Mouse (Mus musculus) neutrophil, adult 65 days (primary cell): ENCODE data around the gene Hpse2. TPM values are rescaled to one million over a fixed set of nuclear protein-coding genes. Genes with fewer than 3 reads are reported as not detected.

Experiments
- total RNA-seq: library from RNA; stranded (reverse); gene quantifications from 2 replicates; pipeline ENCODE4 v1.2.4, GENCODE M21; 2023

Gene Hpse2
- not detected in 2 replicates for total RNA-seq

DNA sequence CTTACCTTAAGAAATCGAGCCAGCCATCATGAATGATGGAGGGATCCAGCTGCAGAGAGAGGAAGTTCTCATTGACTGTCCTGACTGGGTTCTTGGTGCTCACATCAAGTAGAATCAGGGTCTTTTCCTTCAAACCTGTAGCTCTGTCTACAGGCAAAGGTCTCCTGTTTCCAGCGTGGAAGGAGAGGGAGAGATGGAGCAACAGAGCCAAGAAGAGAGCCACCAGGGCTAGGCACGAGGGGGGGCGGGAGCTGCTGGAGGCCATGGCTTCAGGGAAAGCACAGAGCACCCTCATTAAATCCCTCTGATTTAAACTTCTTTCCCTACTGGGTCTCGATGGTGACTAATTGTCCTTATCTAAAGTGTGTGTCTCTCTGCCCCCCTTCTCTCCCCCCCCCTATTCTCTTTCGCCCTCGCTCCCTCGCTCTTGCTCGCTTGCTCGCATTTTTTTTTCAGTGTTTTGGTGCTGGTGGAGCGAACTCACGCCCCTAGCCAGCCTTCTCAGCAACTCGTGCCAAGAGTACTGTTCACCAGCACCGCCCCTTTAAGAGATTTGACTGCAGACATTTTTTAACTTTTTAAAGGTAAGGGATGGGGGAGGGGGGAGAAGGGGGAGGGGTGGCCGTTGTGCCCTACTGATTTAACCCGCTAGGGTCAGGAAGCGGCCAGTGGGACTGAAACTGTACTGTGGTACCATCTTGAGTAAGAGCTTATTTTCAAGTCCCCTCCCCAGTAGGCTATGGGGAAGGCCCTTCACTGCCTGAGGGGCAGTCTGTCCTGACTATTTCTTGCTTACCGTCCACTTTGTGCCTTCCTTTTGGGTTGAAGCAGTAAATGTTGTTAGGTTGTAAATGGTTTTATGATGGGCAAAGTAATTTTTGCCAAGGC, at the start of gene Hpse2:
Gene Hpse2, minus strand, starts transcription at position 339 of the 888 bp plus-strand sequence.

DNA sequence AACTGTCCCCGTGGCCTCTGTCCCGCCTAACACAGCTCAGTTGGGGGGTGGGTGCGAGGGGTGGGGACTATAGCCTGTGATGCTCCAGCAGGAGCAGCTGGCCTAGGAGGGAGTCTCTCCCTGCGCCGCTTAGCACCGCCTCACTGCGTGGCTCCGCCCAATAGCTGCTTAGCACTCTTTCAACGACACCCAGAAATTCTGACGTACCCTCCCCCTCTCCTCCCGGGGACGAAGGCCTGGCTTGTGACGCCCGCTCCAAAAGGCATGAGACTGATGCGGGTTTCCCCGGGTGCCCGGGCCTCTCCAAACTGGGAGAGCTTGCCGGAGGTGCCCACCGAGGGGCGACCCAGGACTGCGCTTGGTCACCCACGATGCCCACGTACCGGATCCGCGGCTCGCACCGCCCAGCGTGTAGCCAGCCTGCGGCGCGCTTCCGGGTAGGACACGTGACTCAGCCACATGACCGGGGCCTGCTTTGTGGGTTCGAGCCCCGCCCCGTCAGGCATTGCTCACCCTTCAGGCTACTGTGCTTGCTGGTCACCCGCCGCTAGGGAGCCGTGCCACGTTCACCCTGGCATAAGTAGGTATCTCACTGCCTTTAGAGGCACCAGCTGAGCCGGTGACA, 608.5 kb downstream of the Hpse2 start, which contains the start of gene Hps1:
Gene Hps1, minus strand, starts transcription at position 448 of the 625 bp plus-strand sequence.

GRCm38 (mm10) chr19:42752363-42752931, 635.7 kb downstream of the Hpse2 start, which contains the start of gene Pyroxd2:
Pyroxd2 (minus strand) TSS chr19:42752775.

Other genes with a start within 250 kb of the Hpse2 start
- 0.14 TPM in 1 of 2 replicates, not detected in the other for gene Cnnm1, start 52.1 kb upstream of the Hpse2 start, total RNA-seq
- gene Got1, start 136.2 kb upstream of the Hpse2 start, total RNA-seq: 24.5 and 39.0 TPM in 2 replicates
- not detected in 2 replicates for gene Nkx2-3, start 224.0 kb upstream of the Hpse2 start, total RNA-seq